Mouse (Mus musculus) cerebellum, adult 11-12 months (tissue): ENCODE data around the gene Sf3a2.
"Not testable (repeated sequence)": the region's sequence is repeated elsewhere in the genome, so short reads cannot be mapped to it uniquely, and the experiment has no call there.

Experiments used
- DNase-seq: peaks from one replicate; pipeline ENCODE4 v3.0.0; 2022

Gene Sf3a2

DNA sequence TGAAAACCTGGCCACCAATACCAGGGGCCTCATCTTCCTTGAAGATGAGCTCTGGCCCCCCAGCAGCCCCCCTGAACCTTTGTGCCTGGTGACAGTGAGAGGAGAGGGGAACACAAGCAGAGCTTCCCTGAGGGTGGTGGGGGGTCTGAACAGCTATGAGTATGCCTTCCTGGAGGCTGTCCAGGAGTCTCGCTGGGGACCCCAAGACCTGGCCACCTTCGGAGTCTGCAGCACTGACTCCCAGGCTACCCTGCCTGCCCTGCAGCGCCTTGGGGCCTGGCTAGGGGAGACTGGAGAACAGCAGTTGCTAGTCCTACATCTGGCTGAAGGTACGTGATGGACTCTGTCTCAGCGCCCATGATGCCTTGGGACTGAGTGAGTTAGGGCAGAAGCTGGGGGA is 7.3 kb downstream of the Sf3a2 start:
- peak; percentile 64 for DNase-seq

DNA sequence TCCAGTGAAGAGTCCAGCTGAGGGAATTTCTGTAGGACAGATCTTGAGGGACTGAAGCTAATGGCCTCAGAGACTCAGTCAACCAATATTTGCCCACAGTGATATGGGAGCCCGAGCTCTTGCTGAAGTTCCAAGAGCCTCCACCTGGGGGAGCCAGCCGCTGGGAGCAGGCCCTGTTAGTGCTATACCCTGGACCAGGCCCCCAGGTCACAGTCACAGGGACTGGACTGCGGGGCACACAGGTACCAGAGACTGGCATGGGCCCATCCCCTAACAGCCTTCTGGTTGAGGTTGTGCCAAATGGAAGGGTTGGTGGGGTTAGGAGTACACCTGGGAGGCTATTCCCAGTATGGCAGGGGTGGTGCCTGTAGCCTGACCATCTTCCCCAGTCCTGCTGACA is 7.9 kb downstream of the Sf3a2 start:
- peak; percentile 83 for DNase-seq

DNA sequence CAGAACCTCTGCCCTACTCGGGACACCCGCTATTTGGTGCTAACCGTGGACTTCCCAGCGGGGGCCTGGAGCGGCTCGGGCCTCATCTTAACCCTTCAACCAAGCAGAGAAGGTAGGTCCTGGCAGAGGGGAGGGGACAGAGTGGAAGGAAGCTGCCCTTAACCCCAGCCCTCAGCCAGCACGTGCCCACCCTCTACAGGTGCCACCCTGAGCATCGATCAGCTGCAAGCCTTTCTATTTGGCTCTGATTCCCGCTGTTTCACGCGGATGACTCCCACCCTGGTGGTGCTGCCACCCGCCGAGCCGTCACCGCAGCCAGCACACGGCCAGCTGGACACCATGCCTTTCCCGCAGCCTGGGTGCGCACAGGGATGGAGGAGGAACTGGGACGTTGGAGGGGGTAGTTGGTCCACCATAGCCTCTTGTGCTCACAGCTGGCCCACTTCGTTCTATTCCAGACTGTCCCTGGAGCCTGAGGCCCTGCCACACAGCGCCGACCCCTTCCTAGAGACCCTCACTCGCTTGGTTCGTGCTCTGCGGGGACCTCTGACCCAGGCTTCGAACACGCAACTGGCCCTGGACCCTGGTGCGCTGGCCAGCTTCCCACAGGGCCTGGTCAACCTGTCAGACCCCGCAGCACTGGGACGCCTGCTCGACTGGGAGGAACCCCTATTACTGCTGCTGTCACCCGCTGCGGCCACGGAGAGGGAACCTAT is 8.5 kb downstream of the Sf3a2 start:
- peak; percentile 74 for DNase-seq

DNA sequence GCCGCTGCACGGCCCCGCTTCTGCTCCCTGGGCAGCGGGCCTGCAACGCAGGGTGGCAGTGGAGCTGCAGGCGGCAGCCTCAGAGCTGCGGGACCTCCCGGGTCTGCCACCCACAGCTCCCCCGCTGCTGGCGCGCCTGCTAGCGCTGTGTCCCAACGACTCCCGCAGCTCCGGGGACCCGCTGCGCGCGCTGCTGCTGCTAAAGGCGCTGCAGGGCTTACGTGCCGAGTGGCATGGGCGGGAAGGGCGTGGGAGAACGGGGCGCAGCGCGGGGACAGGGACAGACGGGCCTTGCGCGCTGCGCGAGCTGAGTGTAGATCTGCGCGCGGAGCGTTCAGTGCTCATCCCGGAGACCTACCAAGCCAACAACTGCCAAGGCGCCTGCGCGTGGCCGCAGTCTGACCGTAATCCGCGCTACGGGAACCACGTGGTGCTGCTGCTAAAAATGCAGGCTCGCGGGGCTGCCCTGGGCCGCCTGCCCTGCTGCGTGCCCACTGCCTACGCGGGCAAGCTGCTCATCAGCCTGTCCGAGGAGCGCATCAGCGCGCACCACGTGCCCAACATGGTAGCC is 9.1 kb downstream of the Sf3a2 start:
- DNase-seq, result peak; percentile 93

DNA sequence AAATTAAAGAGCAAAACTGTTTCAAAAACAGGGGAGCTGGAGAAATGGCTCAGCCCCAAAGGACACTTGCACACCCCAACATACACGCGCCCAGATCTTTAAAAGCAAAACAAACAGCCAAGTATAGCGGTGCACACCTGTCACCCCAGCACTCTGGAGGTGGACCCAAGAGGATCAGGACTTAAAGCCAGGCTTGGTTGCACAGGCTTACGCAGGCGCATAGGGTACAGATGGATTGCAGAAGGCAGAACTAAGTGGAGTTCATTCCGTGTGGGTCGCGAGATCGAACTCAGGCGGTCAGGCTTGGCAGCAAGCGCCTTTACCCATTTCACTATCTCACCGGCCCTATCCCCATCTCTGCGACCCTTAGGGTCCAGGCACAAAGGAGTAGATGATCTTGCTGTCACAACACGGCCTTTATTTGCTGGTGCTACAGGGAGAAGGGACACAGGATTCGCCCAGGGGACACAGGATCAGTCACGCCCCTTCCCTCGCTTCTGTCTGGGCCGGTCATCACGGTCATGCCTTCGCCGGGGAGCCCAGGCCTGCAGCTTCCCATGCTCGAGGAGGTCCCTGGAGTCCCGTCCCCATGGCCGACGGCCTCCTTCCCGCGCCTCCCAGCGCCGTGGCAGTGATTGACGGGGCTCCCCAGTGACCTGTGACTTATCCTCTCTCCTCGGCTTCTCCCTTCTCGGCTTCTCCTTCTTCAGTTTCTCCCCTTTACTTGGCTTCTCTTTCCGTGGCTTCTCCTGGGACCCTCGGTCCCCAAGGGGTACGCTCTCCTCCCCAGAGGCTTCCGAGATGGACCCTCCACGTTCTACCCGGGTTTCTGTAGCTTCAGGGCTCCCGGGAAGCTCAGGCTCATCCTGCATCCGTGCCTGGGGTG is 10.3 kb downstream of the Sf3a2 start:
- peak; percentile 45 for DNase-seq

DNA sequence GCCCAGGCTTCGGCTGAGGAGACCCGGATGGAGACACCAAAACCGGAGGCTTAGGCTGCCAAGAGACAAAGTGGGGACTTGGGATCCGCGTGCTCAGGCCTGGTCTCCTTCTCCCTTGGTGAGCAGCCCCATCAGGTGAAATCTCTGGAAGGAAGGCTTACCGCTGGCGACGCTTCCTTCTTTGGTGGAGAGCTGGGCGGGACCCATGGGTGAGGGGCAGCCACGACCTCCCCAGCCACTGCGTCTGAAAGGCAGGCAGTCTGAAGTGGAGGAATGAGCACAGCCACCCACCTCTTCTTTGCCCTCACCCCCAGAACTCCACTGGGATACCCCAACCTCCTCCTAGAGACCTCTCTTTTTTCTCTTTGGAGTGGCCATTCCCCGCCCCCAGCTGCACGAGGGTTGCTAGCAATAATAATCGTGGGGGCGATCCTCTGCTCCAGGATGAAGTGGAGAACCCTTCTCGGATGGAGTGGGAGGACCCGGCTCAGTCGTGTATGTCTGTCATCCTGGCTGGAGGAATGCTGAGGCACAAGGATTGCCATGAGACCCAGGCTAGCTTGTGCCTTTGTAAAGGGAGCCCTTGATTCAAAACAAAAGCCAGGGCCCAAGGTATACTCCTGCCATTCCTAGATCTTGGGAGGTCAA is 11.1 kb downstream of the Sf3a2 start:
- no peak for DNase-seq

DNA sequence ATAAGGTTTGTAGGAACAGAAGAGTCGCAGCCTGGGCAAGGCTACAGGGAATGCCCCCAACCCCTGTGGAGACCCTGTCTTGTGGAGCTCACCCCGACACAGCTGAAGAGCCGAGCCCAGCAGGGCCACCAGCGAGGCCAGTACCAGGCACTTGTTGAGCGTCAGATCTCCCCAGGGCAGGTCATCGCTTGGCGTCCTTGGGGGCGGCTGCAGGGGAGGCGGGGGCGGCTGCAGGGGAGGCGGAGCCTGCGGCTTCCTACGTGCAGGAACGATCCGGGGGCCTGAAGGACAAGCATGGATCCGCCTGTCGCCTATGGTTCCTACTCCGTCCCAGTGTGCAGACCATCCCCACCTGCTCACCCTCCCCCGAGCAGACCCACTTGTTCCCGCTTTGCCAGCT is 12.1 kb downstream of the Sf3a2 start:
- DNase-seq, result no peak

DNA sequence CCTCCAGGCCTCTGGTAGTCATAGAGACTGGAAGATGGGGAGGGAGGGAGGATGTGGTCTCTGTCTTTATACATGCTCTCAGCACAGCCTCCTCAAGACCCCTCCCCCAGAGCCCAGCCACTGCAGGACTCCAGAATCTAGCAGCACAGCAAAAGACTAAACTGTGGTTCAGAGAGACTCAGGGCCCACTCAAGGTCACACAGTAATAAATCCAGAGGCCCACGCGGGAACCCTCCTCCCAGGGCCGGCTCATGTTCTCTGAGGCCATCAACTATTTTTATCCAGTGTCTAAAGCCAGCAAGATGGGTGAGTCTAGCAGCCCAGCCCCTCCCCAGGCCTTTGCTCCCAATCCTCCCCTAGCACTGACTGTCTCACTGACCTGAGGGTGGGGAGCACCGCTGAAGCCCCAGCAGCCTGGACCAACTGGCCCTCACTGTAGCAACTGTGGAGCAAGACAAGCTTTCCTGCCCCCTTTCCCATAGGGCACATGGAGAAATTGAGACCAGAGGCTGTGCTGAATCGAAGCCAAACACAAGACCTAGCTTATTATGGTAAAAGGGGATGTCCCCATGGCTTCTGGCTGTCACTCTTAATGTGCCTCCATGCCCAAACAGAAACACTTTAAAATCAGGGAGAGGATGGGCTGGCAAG is 14.5 kb downstream of the Sf3a2 start:
- DNase-seq, result no peak

DNA sequence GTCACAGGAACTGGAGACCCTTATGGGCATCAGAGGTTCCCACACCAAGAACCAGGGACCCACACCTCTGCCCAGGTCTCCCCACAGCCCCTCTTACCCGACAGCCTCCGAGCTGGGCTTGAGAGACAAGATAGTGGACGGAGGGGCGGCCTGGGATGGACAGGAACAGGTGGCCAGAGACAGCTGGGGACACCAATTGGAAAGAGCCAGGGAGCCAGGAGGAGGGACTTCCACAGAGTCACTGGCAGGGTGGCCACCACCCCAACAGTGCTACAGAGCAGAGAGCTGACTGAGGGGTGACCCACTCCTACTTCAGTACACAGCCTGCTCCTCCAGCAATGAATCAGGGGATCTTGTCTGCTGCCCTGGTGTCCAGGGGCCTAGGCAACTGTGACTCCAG is 15.4 kb downstream of the Sf3a2 start, which contains the start of gene Jsrp1:
TSS of gene Jsrp1 (minus strand) at position 133 of the 400 bp plus-strand sequence.
- DNase-seq, result no peak

DNA sequence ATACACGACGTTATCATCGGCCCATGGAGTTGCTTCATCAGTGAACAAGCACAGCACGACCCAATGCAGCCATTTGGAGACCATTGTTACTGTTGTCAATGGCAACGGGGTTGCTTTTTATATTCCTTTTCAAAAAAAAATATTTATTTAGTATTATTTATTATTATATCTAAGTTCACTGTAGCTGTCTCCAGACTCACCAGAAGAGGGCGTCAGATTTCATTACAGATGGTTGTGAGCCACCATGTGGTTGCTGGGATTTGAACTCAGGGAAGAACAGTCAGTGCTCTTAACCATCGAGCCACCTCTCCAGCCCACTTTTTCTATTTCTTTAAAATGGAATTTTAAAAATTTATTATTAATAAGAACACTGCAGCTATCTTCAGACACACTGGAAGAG is 16.8 kb downstream of the Sf3a2 start:
- DNase-seq, result no peak

DNA sequence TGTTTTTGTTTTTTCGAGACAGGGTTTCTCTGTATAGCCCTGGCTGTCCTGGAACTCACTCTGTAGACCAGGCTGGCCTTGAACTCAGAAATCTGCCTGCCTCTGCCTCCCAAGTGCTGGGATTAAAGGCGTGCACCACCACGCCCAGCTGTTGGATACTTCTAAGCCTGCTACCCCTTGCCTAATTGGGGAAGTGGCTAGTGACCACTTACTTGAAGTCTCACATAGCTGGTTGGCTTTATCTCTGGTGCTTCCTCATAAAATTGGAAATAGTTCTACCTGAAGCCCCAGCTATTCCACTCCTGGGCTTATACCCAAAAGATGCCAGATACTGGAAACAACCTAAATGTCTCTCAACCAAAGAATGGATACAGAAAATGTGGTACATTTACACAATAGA is 18.3 kb downstream of the Sf3a2 start:
- not testable (repeated sequence) for DNase-seq

DNA sequence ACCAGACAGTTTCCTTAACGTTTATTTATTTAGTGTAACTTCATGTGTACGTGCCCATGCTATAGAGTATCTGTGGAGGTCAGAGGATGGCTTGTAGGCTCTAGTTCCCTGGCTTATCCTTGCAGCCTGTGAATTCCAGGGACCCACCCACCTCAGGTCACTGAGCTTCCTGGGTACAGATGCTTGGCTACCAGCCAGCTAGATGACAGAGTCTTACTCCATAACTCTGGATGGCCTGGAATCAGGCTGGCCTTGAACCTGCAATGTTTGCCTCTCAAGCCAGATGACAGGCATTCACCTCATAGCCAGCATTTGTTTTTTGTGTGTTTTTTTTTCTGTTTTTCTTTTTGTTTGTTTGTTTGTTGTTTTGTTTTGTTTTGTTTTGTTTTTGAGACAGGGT is 19.2 kb downstream of the Sf3a2 start:
- no peak for DNase-seq

DNA sequence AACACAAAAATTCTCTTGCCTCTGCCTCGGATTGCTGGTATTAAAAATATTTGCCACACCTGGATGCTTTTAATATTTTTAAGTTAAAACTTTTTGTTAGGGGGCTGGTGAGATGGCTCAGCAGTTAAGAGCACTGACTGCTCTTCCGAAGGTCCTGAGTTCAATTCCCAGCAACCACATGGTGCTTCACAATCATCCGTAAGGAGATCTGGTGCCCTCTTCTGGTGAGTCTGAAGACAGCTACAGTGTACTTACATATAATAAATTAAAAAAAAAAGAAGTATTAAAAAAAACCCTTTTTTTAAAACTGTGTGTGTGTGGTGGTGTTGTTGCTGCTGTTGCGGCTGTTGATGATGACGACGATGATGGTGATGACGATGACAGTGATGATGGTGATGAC is 20.0 kb downstream of the Sf3a2 start:
- not testable (repeated sequence) for DNase-seq

DNA sequence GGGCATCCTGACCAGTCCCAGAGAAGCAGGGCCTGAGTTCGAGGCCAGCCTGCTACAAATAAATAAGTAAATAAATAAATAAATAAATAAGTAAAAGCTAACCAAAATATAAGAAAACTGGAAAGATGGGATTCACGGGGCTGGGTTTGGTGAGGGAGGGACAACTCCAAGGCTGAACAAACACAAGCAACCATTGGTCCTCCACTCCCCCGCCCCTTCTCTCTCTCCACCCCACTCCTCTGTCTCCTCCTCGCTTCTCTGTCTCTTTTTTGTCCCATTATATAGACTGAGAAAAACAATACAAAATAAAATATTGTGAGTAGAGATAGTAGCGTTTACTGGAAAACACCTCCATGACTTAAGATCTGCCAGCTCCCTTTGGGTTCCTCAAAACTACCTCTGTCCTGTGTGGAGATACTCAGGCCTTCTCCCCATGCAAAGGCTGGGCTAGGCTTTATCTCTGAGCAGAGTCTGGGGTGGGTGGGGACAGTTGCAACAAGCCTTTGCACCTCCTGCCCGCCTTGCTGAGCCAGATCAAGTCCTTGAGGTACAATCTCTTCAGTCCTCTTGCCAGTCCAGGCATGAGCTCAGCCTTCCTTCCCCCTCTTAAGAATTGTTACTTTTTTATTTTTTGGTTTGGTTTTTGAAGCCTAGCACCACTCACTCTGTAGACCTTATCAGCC is 20.7 kb downstream of the Sf3a2 start:
- no peak for DNase-seq

DNA sequence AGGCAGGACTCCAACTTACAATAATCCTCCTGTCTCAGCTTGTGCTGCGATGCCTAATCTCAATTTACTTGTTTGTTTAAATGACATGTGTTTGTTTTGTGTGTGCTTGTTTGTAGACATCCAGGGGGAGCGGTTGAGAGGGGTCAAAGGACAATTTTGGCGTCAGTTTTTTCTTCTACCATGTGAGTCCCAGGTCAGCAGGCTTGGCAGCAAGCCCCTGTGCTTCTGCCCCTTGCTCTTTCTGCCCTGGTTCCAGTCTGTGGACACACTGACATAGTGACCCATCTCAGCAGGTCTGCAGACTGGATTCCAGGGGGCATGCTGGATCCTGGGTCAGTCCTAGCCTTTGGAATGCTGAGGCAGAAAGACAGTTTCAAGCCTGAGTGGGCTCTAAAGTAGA is 21.4 kb downstream of the Sf3a2 start:
- no peak for DNase-seq

DNA sequence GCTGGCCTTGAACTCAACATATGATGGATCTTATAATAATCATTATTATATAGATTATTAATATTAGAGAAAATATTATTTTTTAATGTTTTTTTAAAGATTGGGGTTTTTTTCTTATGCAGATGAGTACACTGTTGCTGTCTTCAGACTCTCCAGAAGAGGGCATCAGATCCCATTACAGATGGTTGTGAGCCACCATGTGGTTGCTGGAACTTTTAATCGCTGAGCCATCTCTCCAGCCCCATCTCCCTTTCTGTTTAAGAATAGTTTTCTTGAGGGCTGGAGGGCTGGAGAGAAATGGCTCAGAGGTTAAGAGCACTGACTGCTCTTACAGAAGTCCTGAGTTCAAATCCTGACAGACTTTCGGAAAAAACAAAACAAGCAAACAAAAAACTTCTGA is 24.0 kb downstream of the Sf3a2 start:
- DNase-seq, result peak; percentile 32

DNA sequence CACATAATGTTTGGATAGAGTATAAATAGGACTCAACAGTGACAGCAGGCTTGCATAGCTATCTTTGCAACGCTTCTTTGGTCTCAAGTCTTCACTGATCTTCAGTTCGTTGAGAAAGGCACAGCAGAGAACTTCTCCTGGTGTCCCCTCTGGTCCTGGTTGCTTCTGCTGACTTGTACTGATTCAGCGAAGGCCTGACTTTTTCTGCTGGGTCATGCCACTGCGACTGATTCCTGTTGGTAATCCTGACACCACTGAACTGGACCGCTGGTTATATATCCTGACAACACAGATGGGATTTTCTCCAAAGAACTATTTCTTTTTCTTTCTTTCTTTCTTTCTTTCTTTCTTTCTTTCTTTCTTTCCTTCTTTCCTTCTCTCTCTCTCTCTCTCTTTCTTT is 24.5 kb downstream of the Sf3a2 start:
- no peak for DNase-seq

DNA sequence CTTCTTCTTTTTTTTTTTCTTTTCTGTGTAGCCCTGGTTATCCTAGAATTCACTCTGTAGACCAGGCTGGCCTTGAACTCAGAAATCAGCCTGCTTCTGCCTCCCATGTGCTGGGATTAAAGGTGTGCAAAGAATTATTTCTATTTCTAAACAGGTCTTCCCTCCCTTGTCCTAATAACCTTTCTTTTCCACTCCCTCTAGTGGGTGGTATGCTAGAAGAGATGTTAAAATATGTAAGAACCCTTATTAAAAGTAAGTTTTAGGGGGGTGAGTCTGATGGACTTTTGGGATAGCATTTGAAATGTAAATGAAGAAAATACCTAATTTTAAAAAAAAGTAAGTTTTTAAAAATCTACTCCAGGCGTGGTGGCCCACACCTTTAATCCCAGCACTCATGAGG is 25.3 kb downstream of the Sf3a2 start:
- no peak for DNase-seq

DNA sequence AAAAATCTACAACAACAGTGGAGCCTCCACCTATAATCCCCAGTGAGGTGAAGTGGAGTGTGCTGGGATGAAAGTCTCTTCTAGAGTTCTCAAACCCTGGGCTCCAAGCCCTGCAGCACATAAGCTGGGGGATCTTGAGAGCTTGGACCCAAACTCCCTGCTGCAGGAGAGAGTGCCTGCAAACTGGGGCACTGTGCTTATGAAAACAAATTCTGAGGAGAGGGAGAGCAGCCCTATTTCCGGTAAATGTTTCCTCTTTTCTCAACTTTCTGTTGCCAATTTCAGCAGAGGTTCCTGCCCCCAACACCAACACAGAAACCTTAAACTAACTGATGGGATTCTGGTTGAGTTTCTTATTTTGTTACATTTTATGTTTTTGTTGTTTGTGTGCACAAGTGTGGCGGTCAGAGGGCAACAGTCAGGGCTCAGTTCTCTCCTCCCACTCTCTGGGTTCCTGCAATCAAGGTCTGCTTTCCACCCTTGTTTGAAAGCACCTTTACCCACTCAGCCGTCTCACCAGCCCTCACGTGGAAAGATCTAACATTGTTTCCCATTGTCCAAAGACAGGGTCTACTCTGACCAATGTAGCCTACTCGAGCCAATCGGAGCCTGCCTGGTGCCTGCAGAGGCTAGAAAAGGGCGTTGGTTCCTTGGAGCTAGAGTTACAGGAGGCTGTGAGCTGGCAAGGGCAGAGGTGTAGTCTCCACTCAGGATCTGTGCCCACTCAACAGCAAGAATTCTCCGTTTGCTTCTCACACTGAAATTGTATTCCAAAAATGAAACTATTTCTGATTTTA is 26.0 kb downstream of the Sf3a2 start:
- DNase-seq, result no peak

DNA sequence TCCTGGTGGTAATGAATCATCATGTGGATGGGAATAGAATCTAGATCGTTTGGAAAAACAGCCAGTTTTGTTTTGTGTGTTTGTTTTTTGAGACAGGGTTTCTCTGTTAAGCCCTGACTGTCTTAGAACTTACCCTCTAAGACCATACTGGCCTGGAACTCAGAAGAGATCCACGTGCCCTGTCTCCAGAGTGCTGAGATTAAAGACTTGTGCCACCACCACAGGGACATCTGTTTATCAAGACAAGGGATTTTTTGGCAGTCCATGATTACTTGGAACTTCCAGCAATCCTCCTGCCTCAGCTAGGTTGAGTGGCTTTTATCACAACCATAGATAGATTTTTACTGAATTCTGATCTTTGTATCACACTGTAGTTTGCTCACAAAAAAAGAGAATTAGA is 26.8 kb downstream of the Sf3a2 start:
- no peak for DNase-seq
